Mouse (Mus musculus) hindbrain, embryonic 15.5 days (tissue): Measurements from ENCODE around the gene Clec2i. TPM values are rescaled to one million over a fixed set of nuclear protein-coding genes. Genes with fewer than 3 reads are reported as not detected.
"Not testable (repeated sequence)": the region's sequence is repeated elsewhere in the genome, so short reads cannot be mapped to it uniquely, and the experiment has no call there.

ENCODE experiments used
- ATAC-seq: fragments of 200-750 bp; cut with Nextera tagmentation; 2 replicates; pipeline ENCODE4 v1.8.0; 2017; ENCODE audit warnings: low read depth, moderate number of reproducible peaks, moderate TSS enrichment; ENCODE audit not compliant: low FRiP score
- H3K27ac ChIP-seq: fragments of 300-500 bp; sonication (generic); replicated peaks from 2 replicates; pipeline ENCODE4 v1.5.1; 2015; ENCODE audit warnings: mild to moderate bottlenecking, inconsistent platforms
- H3K27me3 ChIP-seq: fragments of 300-500 bp; sonication (generic); 2 replicates; pipeline ENCODE4 v1.6.1; 2015; ENCODE audit warnings: control low read depth, inconsistent platforms
- H3K36me3 ChIP-seq: fragments of 300-500 bp; sonication (generic); 2 replicates; pipeline ENCODE4 v1.6.1; 2015; ENCODE audit warnings: control low read depth, inconsistent platforms
- H3K4me1 ChIP-seq: fragments of 300-500 bp; sonication (generic); replicated peaks from 2 replicates; pipeline ENCODE4 v1.6.1; 2015; ENCODE audit warnings: control low read depth, inconsistent platforms
- H3K4me2 ChIP-seq: fragments of 300-500 bp; sonication (generic); 2 replicates; pipeline ENCODE4 v1.6.1; 2015; ENCODE audit warnings: moderate library complexity, mild to moderate bottlenecking, inconsistent platforms
- H3K4me3 ChIP-seq: fragments of 300-500 bp; sonication (generic); 2 replicates; pipeline ENCODE4 v1.5.1; 2015; ENCODE audit warnings: mild to moderate bottlenecking, inconsistent platforms
- H3K9ac ChIP-seq: fragments of 300-500 bp; sonication (generic); 2 replicates; pipeline ENCODE4 v1.6.1; 2015; ENCODE audit warnings: inconsistent platforms
- H3K9me3 ChIP-seq: fragments of 300-500 bp; sonication (generic); 2 replicates; pipeline ENCODE4 v1.6.1; 2016; ENCODE audit warnings: control low read depth, inconsistent platforms
- WGBS: fragments of 180-500 bp; shearing (Covaris S2); methylation state at CpG from one replicate; pipeline ENCODE4 v1.1.7; 2015; 5-methylcytosine and 5-hydroxymethylcytosine counted together
- polyA plus RNA-seq: library from polyadenylated mRNA; unstranded; fragments of >200 nt; fragmentation: Nextera tagmentation; extraction: Ambion mirVana; gene quantifications from 2 replicates; pipeline ENCODE4 v1.2.1, GENCODE M21; 2015

The Clec2i gene
- polyA plus RNA-seq, 1 experiment from 2014 or later: not detected

GRCm38 (mm10) chr6:128857976-128858375, 29.4 kb upstream of the Clec2i start:
- Histone ChIP-seq H3K4me3 (no peak overlapping the region), H3K9me3 (no peaks in the 10 kb centered on the region), H3K9ac (no peak overlapping the region), H3K27me3 (no peaks in the 10 kb centered on the region), H3K27ac (no peak overlapping the region), H3K4me1 (0 out of 2 replicates have a peak, but pooled peaks cover 3% of the 10 kb centered on the region), H3K36me3 (no peaks in the 10 kb centered on the region), H3K4me2 (no peak overlapping the region)
- WGBS: 90% methylated on average over 2 of the region's 2 CpGs
- ATAC-seq: no peak

- Histone ChIP-seq H3K9ac (no peak overlapping the region), H3K27me3 (no peaks in the 10 kb centered on the region), H3K9me3 (no peaks in the 10 kb centered on the region), H3K4me2 (no peak overlapping the region), H3K4me1 (no peaks in the 10 kb centered on the region), H3K36me3 (no peaks in the 10 kb centered on the region), H3K4me3 (no peak overlapping the region), H3K27ac (no peak overlapping the region)
- WGBS: 19% methylated on average over 3 of the region's 3 CpGs
- ATAC-seq: no peak
Measured at GRCm38 (mm10) chr6:128868861-128869260, 18.5 kb upstream of the Clec2i start.

- Histone ChIP-seq H3K4me2 (no peak overlapping the region), H3K36me3 (no peaks in the 10 kb centered on the region), H3K27me3 (no peaks in the 10 kb centered on the region), H3K4me1 (no peaks in the 10 kb centered on the region), H3K27ac (no peak overlapping the region), H3K9me3 (no peaks in the 10 kb centered on the region), H3K9ac (no peak overlapping the region), H3K4me3 (no peak overlapping the region)
- no peak for ATAC-seq
- 93% methylated on average over 1 of the region's 1 CpGs for WGBS
Measured at GRCm38 (mm10) chr6:128871910-128872610, 15.3 kb upstream of the Clec2i start.

- WGBS: 81% methylated on average over 5 of the region's 5 CpGs
- Histone ChIP-seq H3K27ac (no peak overlapping the region), H3K4me3 (no peak overlapping the region), H3K9ac (no peak overlapping the region), H3K27me3 (no peaks in the 10 kb centered on the region), H3K9me3 (no peaks in the 10 kb centered on the region), H3K36me3 (no peaks in the 10 kb centered on the region), H3K4me2 (no peak overlapping the region), H3K4me1 (no peaks in the 10 kb centered on the region)
- no peak for ATAC-seq
Measured at GRCm38 (mm10) chr6:128888834-128889233, 1.4 kb downstream of the Clec2i start.

- no peak within 1 kb of the TSS for H3K9ac ChIP-seq
- 75% methylated on average over 2 of the region's 2 CpGs for WGBS
- H3K9me3 ChIP-seq: no peaks in the 10 kb centered on the region
- H3K36me3 ChIP-seq: no peaks in the 10 kb centered on the region
- no peak for ATAC-seq
- no peak within 1 kb of the TSS for H3K4me3 ChIP-seq
- H3K4me2 ChIP-seq: no peak within 1 kb of the TSS
- H3K27ac ChIP-seq: no peak within 1 kb of the TSS
- H3K27me3 ChIP-seq: no peaks in the 10 kb centered on the region
- H3K4me1 ChIP-seq: no peaks in the 10 kb centered on the region
Measured at GRCm38 (mm10) chr6:128890948-128891355, 3.6 kb downstream of the Clec2i start, which contains the start of gene BC035044. Gene BC035044, minus strand, starts transcription at chr6:128891126.

- no peaks in the 10 kb centered on the region for H3K36me3 ChIP-seq
- no peak overlapping the region for H3K4me3 ChIP-seq
- no peak for ATAC-seq
- H3K9ac ChIP-seq: no peak overlapping the region
- H3K27me3 ChIP-seq: no peaks in the 10 kb centered on the region
- no peak overlapping the region for H3K27ac ChIP-seq
- H3K4me1 ChIP-seq: no peaks in the 10 kb centered on the region
- WGBS: 87% methylated on average over 3 of the region's 3 CpGs
- no peaks in the 10 kb centered on the region for H3K9me3 ChIP-seq
- H3K4me2 ChIP-seq: no peak overlapping the region
Measured at GRCm38 (mm10) chr6:128895404-128896001, 8.1 kb downstream of the Clec2i start.

GRCm38 (mm10) chr6:128900044-128900443, 12.7 kb downstream of the Clec2i start:
- H3K27me3 ChIP-seq: no peaks in the 10 kb centered on the region
- 90% methylated on average over 2 of the region's 2 CpGs for WGBS
- H3K27ac ChIP-seq: no peak overlapping the region
- H3K9ac ChIP-seq: no peak overlapping the region
- H3K9me3 ChIP-seq: no peaks in the 10 kb centered on the region
- H3K4me1 ChIP-seq: no peaks in the 10 kb centered on the region
- no peak overlapping the region for H3K4me3 ChIP-seq
- H3K36me3 ChIP-seq: no peaks in the 10 kb centered on the region
- no peak overlapping the region for H3K4me2 ChIP-seq
- ATAC-seq: no peak

- not testable (repeated sequence) for H3K36me3 ChIP-seq, H3K9me3 ChIP-seq, H3K4me2 ChIP-seq, H3K27me3 ChIP-seq, H3K27ac ChIP-seq, ATAC-seq, H3K9ac ChIP-seq, H3K4me1 ChIP-seq, H3K4me3 ChIP-seq
- 92% methylated on average over 6 of the region's 6 CpGs for WGBS
Measured at GRCm38 (mm10) chr6:128900796-128901552, 13.6 kb downstream of the Clec2i start.

- H3K9me3 ChIP-seq: no peaks in the 10 kb centered on the region
- no peak overlapping the region for H3K9ac ChIP-seq
- 88% methylated on average over 2 of the region's 2 CpGs for WGBS
- H3K4me3 ChIP-seq: no peak overlapping the region
- H3K27me3 ChIP-seq: no peaks in the 10 kb centered on the region
- no peaks in the 10 kb centered on the region for H3K36me3 ChIP-seq
- no peak for ATAC-seq
- H3K4me1 ChIP-seq: no peaks in the 10 kb centered on the region
- no peak overlapping the region for H3K27ac ChIP-seq
- no peak overlapping the region for H3K4me2 ChIP-seq
Measured at GRCm38 (mm10) chr6:128913598-128914254, 26.3 kb downstream of the Clec2i start.

GRCm38 (mm10) chr6:128917322-128917721, 29.9 kb downstream of the Clec2i start:
- H3K27me3 ChIP-seq: no peaks in the 10 kb centered on the region
- no peak overlapping the region for H3K4me2 ChIP-seq
- 83% methylated on average over 2 of the region's 2 CpGs for WGBS
- H3K4me3 ChIP-seq: no peak overlapping the region
- ATAC-seq: no peak
- H3K4me1 ChIP-seq: no peaks in the 10 kb centered on the region
- H3K9me3 ChIP-seq: no peaks in the 10 kb centered on the region
- H3K36me3 ChIP-seq: no peaks in the 10 kb centered on the region
- no peak overlapping the region for H3K9ac ChIP-seq
- no peak overlapping the region for H3K27ac ChIP-seq

GRCm38 (mm10) chr6:128933050-128933449, 45.7 kb downstream of the Clec2i start:
- no peak overlapping the region for H3K9ac ChIP-seq

GRCm38 (mm10) chr6:128934081-128934480, 46.7 kb downstream of the Clec2i start, which contains the start of gene Clec2g:
Gene Clec2g, plus strand, starts transcription at chr6:128934381.
- not testable (repeated sequence) for H3K36me3 ChIP-seq, H3K27me3 ChIP-seq, H3K4me2 ChIP-seq, H3K4me1 ChIP-seq, H3K4me3 ChIP-seq, H3K27ac ChIP-seq, H3K9me3 ChIP-seq, ATAC-seq, H3K9ac ChIP-seq
- WGBS: 92% methylated on average over 4 of the region's 4 CpGs

More at GRCm38 (mm10) chr6:128933050-128933449, 45.7 kb downstream of the Clec2i start:
- Histone ChIP-seq H3K27me3 (no peaks in the 10 kb centered on the region), H3K4me2 (no peak overlapping the region), H3K4me1 (no peaks in the 10 kb centered on the region), H3K9me3 (no peaks in the 10 kb centered on the region), H3K27ac (no peak overlapping the region), H3K36me3 (no peaks in the 10 kb centered on the region), H3K4me3 (no peak overlapping the region)
- ATAC-seq: no peak
- WGBS: 84% methylated on average over 2 of the region's 2 CpGs
